Mouse (Mus musculus) testis, adult 2 months (tissue): Measurements from ENCODE around the gene Dnm3.

ENCODE experiments used
- CTCF ChIP-seq: fragments of 200-500 bp; IDR thresholded peaks from 2 replicates; pipeline ENCODE4 v1.5.1; 2012; ENCODE audit warnings: low read depth, mild to moderate bottlenecking, inconsistent platforms, low read length, moderate library complexity; ENCODE audit not compliant: control insufficient read depth, insufficient read depth, insufficient replicate concordance
- POLR2A ChIP-seq: fragments of 200-500 bp; IDR thresholded peaks from 2 replicates; pipeline ENCODE4 v1.6.1; 2012; ENCODE audit warnings: low read depth, mild to moderate bottlenecking, inconsistent platforms, low read length, moderate library complexity; ENCODE audit not compliant: control insufficient read depth

GRCm38 (mm10) chr1:162145748-162146147 is 332.1 kb downstream of the Dnm3 start:
- TF ChIP-seq POLR2A (no peak), CTCF (no peak)
